Mouse (Mus musculus): ENCODE data around the gene Lin7a. TPM values are rescaled to one million over a fixed set of nuclear protein-coding genes. Genes with fewer than 3 reads are reported as not detected.
A peak's percentile ranks its signal among the peaks of the same experiment; 100 is the strongest.

Lin7a gene
- polyA plus RNA-seq, 1 experiment: 1.5 TPM

DNA sequence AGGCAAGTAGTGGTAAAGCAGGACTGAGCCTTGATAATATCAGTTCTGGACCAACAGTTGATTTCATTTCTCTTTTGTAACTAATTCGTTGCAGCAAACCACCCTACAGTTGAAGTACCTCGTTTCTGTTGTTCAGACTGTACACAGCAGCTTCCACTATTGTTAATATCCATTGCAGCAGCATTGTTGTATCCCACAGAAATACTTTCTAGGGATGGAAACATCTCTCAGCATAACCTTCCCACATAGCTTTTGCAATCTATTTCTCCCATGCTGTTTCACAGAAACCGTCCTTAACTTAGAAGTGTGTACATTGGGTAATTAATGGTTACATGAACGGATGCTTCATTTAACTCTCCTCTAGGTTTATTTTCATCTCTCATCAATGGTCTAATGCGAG, 42.7 kb upstream of the Lin7a start:
- Histone ChIP-seq H3K4me3 (ENCODE audit: insufficient read depth, low read length) (no peak overlapping the region), H3K4me1 (ENCODE audit: control insufficient read depth, insufficient read depth, low read length) (no peaks in the 10 kb centered on the region; the same call in 1 of the 2 replicates), H3K27ac (ENCODE audit: insufficient read depth, low read length) (no peak overlapping the region)
- TF ChIP-seq POLR2A (IDR thresholded peaks at IDR 0.05; ENCODE audit: low read depth, low read length) (no peak), CTCF (IDR thresholded peaks at IDR 0.05; ENCODE audit: borderline replicate concordance, insufficient read depth, low read length) (no peak)

DNA sequence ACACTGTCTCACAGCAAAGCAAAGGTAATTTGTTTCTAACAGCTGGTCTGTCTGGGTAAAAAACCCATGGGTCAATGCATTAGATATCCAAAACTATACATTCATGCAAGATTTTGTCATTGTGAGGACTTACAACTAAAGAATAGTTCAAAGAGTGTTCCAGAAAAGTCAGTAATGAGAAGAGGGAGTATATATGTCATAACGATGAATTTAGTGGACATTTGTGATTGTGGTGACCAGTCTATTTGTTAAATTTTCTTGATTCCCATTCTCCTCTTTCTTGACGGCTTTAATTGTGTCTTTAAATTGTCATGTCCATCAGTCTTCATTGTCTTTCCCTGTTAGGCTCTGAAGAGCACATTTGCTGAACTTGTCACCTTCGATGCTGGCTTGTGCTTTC, 42.1 kb upstream of the Lin7a start:
- Histone ChIP-seq H3K4me1 (ENCODE audit: control insufficient read depth, insufficient read depth, low read length) (no peaks in the 10 kb centered on the region; the same call in 1 of the 2 replicates), H3K4me3 (ENCODE audit: insufficient read depth, low read length) (no peak overlapping the region), H3K27ac (ENCODE audit: insufficient read depth, low read length) (no peak overlapping the region)
- TF ChIP-seq CTCF (IDR thresholded peaks at IDR 0.05; ENCODE audit: borderline replicate concordance, insufficient read depth, low read length) (no peak), POLR2A (IDR thresholded peaks at IDR 0.05; ENCODE audit: low read depth, low read length) (no peak)

DNA sequence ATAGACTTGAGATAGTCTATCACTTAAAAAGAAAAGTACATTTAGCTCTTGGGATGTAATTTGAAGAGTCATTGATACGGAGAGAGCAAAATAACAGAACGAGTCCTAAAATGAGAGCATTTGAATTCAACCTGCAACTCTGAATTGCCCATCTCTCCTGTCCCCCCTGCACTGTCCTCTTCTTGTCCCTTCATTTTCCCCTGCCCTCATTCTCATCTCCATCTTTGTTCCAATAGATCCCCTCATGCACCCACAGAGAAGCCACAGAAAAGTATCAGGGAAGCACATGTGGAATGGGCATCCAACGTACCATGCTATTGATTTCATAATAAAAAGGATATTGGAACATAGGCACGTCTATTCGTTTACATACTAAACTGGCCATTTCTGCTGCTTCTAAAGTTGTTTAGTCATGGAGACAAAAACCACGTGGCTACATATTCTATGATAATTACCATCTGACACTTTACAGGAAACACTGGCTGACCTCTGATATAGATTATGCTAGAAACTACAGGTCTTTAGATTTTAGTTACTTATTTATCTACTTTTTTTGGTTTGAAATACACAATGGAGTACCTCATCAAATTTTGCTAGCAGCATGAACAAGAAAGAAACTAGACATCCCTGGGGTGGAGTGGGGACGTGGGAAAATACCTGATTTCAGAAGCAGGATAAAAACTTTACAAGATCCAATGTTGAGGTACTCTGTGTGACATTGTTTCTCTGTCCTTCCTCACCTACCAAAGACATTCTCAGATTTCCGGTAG, 41.2 kb upstream of the Lin7a start:
- no peak overlapping the region for H3K27ac ChIP-seq (ENCODE audit: insufficient read depth, low read length)
- no peak for TF ChIP-seq POLR2A (IDR thresholded peaks at IDR 0.05; ENCODE audit: low read depth, low read length)
- TF ChIP-seq CTCF (IDR thresholded peaks at IDR 0.05; ENCODE audit: borderline replicate concordance, insufficient read depth, low read length): no peak
- no peaks in the 10 kb centered on the region; the same call in 1 of the 2 replicates for H3K4me1 ChIP-seq (ENCODE audit: control insufficient read depth, insufficient read depth, low read length)
- no peak overlapping the region for H3K4me3 ChIP-seq (ENCODE audit: insufficient read depth, low read length)

DNA sequence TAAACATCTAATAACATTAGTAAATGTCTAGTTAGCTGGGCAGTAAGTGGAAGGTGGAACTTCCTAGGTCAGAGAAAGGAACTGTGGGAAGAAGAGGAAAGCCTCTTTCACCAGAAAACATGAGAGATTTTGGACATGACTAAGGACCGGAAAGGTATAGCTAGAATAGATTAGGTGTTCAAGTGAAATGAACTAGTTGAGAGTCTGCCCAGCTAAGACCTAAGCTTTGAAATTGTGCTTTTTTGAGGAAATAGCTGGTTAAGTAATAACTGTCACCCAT, 40.7 kb upstream of the Lin7a start:
- no peak for TF ChIP-seq POLR2A (IDR thresholded peaks at IDR 0.05; ENCODE audit: low read depth, low read length)
- TF ChIP-seq CTCF (IDR thresholded peaks at IDR 0.05; ENCODE audit: borderline replicate concordance, insufficient read depth, low read length): no peak
- no peaks in the 10 kb centered on the region; the same call in 1 of the 2 replicates for H3K4me1 ChIP-seq (ENCODE audit: control insufficient read depth, insufficient read depth, low read length)

DNA sequence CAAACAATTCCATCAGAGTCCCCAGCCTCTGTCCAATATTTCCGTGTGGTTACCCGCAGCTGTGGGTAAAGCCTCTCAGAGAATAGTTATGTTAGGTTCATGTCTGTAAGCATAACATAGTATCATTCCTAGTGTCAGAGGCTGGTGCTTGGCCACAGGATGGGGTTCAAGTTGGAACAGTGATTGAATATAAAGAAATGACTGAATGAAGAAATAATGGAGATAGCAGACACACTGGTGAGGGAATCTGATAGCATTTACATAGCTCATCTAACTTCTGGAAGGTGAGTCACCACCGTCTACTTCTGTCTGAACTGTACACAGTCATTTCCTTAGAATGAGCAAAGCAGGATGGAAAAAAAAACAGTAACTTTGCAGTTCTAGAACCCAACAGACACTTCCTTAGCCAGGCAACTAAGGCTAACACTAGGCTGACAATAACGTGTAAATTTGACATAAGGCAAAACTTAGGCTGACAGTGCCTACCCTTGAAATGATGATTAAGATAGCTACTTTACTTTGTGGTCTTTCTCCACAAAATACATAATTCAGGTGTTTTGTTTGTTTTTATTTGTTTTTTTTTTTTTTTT, 40.0 kb upstream of the Lin7a start:
- Histone ChIP-seq H3K4me1 (ENCODE audit: control insufficient read depth, insufficient read depth, low read length) (no peaks in the 10 kb centered on the region; the same call in 1 of the 2 replicates), H3K4me3 (ENCODE audit: insufficient read depth, low read length) (no peak overlapping the region), H3K27ac (ENCODE audit: insufficient read depth, low read length) (peak overlapping the region; percentile 40)
- TF ChIP-seq CTCF (IDR thresholded peaks at IDR 0.05; ENCODE audit: borderline replicate concordance, insufficient read depth, low read length) (no peak), POLR2A (IDR thresholded peaks at IDR 0.05; ENCODE audit: low read depth, low read length) (no peak)

More for the DNA sequence above, 40.7 kb upstream of the Lin7a start:
- H3K27ac ChIP-seq (ENCODE audit: insufficient read depth, low read length): no peak overlapping the region
- H3K4me3 ChIP-seq (ENCODE audit: insufficient read depth, low read length): no peak overlapping the region

DNA sequence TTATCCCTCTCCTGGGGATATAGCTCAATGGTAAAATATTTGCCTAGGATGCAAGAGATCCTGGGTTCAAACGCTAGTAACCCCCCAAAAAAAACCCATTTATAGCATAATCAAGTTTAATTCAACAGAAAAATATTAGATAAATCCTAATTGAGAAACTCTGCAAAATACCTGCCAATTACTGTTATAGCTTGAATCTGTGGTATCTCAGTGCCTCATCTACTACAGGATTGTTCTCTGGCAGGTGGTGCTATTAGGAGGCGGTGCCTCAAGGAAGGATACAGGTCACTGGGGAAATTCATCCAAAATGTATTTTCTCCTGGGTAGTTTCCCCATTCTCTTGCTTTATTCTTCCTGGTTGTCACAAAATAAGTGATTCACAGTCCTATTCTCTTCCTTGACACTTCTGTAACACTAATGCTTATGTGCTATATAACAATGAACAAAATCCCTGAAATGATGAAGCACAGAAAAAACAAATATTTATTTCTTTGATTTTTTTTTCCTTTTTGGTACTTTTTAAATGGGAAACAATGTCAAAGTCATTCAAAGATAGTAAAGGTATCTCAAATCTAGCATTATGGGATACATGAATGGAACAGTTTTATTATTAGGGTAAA, 38.9 kb upstream of the Lin7a start:
- no peaks in the 10 kb centered on the region; the same call in 1 of the 2 replicates for H3K4me1 ChIP-seq (ENCODE audit: control insufficient read depth, insufficient read depth, low read length)
- H3K4me3 ChIP-seq (ENCODE audit: insufficient read depth, low read length): no peak overlapping the region
- TF ChIP-seq CTCF (IDR thresholded peaks at IDR 0.05; ENCODE audit: borderline replicate concordance, insufficient read depth, low read length): no peak
- TF ChIP-seq POLR2A (IDR thresholded peaks at IDR 0.05; ENCODE audit: low read depth, low read length): no peak
- H3K27ac ChIP-seq (ENCODE audit: insufficient read depth, low read length): no peak overlapping the region

DNA sequence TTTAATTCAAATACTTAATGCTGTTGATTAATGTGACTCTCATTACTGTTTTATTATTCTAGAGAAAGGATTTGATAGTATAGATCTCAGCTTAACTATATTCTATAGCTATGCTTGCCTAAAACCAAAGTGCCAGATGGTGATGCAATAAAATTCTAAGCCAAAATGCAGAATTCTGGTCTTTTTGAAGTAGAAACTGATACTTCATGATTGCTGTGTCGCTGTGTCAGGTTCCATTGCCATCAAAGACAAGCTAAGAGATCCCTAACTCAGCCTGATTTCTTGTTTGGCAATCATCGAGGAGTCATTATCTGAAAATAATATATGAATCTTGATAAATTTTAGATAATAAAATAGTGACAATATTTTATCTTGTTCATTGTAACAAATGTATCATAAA, 38.3 kb upstream of the Lin7a start:
- Histone ChIP-seq H3K4me1 (ENCODE audit: control insufficient read depth, insufficient read depth, low read length) (no peaks in the 10 kb centered on the region; the same call in 1 of the 2 replicates), H3K4me3 (ENCODE audit: insufficient read depth, low read length) (no peak overlapping the region), H3K27ac (ENCODE audit: insufficient read depth, low read length) (no peak overlapping the region)
- no peak for TF ChIP-seq POLR2A (IDR thresholded peaks at IDR 0.05; ENCODE audit: low read depth, low read length)

DNA sequence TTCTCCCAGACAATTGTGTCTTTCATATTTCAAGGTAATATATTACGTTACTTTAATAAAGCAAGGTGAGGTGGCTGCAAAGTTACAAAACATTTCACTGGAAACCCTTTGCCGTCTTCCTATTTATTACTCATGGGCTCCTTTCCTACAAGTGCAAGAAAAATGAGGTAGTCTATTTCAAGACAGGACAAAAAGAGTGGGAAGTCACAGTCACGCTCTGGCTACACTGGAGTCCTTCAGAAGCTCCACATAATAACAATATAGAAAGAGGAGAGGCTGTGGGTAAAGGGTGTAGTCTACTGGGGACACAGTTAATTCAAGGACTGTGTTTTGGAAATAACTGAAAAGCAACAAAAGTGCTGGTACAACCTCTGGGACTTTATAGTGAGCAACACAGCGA, 37.7 kb upstream of the Lin7a start:
- Histone ChIP-seq H3K4me3 (ENCODE audit: insufficient read depth, low read length) (no peak overlapping the region), H3K27ac (ENCODE audit: insufficient read depth, low read length) (no peak overlapping the region), H3K4me1 (ENCODE audit: control insufficient read depth, insufficient read depth, low read length) (no peaks in the 10 kb centered on the region; the same call in 1 of the 2 replicates)
- TF ChIP-seq CTCF (IDR thresholded peaks at IDR 0.05; ENCODE audit: borderline replicate concordance, insufficient read depth, low read length): no peak
- no peak for TF ChIP-seq POLR2A (IDR thresholded peaks at IDR 0.05; ENCODE audit: low read depth, low read length)

DNA sequence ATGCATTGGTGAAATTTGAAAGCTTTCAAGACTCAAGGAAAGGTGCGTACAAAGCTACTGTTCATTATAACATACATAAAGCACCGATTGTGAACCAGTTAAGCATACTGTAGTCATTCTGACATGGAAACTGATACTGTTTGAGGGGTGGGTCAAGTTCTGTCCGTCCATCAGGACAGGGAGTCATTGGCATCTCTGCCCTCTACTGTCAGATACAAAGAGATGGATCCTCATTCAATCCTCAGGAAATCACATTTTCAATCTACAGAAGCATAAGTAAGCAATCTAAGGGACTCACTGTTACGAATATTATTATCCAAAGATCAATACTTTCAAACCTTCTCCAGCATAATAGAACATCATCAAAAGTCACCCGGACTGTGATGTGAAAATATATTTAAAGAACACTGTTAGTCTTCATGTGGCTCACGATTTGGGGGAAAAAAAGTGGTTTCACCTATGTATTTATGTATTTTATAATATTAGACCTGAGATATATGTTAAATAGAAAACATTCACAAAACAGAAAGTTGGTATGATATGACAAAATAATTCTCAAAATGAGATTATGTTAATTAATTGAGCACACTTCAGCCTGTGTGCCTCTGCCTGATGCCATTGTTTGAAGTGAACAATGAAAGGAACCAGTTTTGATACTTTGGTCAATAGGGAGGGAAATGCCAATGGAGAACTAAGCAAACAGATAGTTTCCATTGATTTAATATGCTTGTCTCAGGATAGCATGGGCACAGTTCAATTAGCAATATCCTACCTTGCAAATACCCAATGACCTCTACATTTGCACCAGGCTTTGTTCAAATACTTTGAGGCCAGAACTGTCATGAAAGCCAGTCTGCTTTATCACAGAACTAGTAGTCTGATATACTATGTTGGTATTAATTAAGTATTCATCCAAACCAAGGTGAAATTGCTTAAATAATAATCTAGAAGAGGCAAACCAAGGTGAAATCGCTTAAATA, 36.8 kb upstream of the Lin7a start:
- no peak for TF ChIP-seq POLR2A (IDR thresholded peaks at IDR 0.05; ENCODE audit: low read depth, low read length)
- no peak for TF ChIP-seq CTCF (IDR thresholded peaks at IDR 0.05; ENCODE audit: borderline replicate concordance, insufficient read depth, low read length)
- Histone ChIP-seq H3K4me1 (ENCODE audit: control insufficient read depth, insufficient read depth, low read length) (no peaks in the 10 kb centered on the region; the same call in 1 of the 2 replicates), H3K4me3 (ENCODE audit: insufficient read depth, low read length) (no peak overlapping the region), H3K27ac (ENCODE audit: insufficient read depth, low read length) (no peak overlapping the region)

All from embryonic fibroblast, embryonic 13.5 days (primary cell).